Mouse (Mus musculus): ENCODE results near the gene Ak2. TPM values are rescaled to one million over a fixed set of nuclear protein-coding genes. Genes with fewer than 3 reads are reported as not detected.

Ak2 gene
- polyA plus RNA-seq, 1 experiment from 2014 or later: 81.6 TPM

DNA sequence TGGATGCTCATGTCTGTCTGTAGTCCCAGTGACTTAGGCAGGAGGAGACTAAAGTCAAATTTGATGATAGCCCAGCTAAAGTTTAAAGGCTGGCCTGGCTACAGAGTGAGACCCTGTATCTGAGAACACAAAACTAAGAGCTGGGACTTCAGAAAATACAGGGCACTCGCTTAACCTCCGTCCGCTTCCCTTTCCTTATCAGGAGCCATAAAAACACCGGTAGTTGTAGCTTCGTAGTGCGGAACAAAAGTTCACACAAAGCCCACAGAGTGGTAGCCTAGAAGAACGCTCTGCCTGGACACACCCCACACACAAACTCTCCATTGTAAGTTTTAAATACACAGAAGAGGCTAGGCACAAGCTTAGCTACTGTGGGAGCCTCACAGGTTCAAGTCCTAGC lies 3.5 kb downstream of the Ak2 start:
- H3K4me3 ChIP-seq (ENCODE audit: low read depth, low read length): no peak overlapping the region
- H3K9ac ChIP-seq (ENCODE audit: low read depth, low read length): no peak overlapping the region
- no peaks in the 10 kb centered on the region for H3K27me3 ChIP-seq (ENCODE audit: control insufficient read depth, insufficient read depth, low read depth, low read length)
- H3K36me3 ChIP-seq (ENCODE audit: control insufficient read depth, insufficient read depth, low read length): peaks cover 3% of the 10 kb centered on the region; the same call in 1 of the 2 replicates
- no peaks in the 10 kb centered on the region for H3K9me3 ChIP-seq (replicated peaks; ENCODE audit: control insufficient read depth, low read length, poor library complexity, severe bottlenecking)
- 89% methylated on average over 7 of the region's 7 CpGs for WGBS
- no peak overlapping the region for H3K4me2 ChIP-seq (ENCODE audit: low read length)
- ATAC-seq: no peak
- H3K4me1 ChIP-seq (ENCODE audit: control insufficient read depth, insufficient read depth, low read length): peaks cover 16% of the 10 kb centered on the region
- H3K27ac ChIP-seq (ENCODE audit: low read length): no peak overlapping the region

GRCm38 (mm10) chr4:128997258-128997657 lies 5.5 kb downstream of the Ak2 start:
- Histone ChIP-seq H3K9me3 (replicated peaks; ENCODE audit: control insufficient read depth, low read length, poor library complexity, severe bottlenecking) (no peaks in the 10 kb centered on the region), H3K4me3 (ENCODE audit: low read depth, low read length) (no peak overlapping the region), H3K4me2 (ENCODE audit: low read length) (no peak overlapping the region), H3K27ac (ENCODE audit: low read length) (no peak overlapping the region), H3K36me3 (ENCODE audit: control insufficient read depth, insufficient read depth, low read length) (peaks cover 5% of the 10 kb centered on the region; the same call in 1 of the 2 replicates), H3K9ac (ENCODE audit: low read depth, low read length) (no peak overlapping the region), H3K27me3 (ENCODE audit: control insufficient read depth, insufficient read depth, low read depth, low read length) (no peaks in the 10 kb centered on the region), H3K4me1 (ENCODE audit: control insufficient read depth, insufficient read depth, low read length) (peaks cover 16% of the 10 kb centered on the region)
- WGBS: 82% methylated on average over 8 of the region's 8 CpGs
- ATAC-seq: no peak

- H3K4me3 ChIP-seq (ENCODE audit: low read depth, low read length): no peak overlapping the region
- WGBS: 84% methylated on average over 8 of the region's 8 CpGs
- H3K36me3 ChIP-seq (ENCODE audit: control insufficient read depth, insufficient read depth, low read length): peaks cover 5% of the 10 kb centered on the region; the same call in 1 of the 2 replicates
- no peak for ATAC-seq
- no peaks in the 10 kb centered on the region for H3K27me3 ChIP-seq (ENCODE audit: control insufficient read depth, insufficient read depth, low read depth, low read length)
- peaks cover 13% of the 10 kb centered on the region for H3K4me1 ChIP-seq (ENCODE audit: control insufficient read depth, insufficient read depth, low read length)
- no peaks in the 10 kb centered on the region for H3K9me3 ChIP-seq (replicated peaks; ENCODE audit: control insufficient read depth, low read length, poor library complexity, severe bottlenecking)
- no peak overlapping the region for H3K27ac ChIP-seq (ENCODE audit: low read length)
- H3K4me2 ChIP-seq (ENCODE audit: low read length): no peak overlapping the region
- no peak overlapping the region for H3K9ac ChIP-seq (ENCODE audit: low read depth, low read length)
Measured at GRCm38 (mm10) chr4:128998401-128998800, 6.6 kb downstream of the Ak2 start.

GRCm38 (mm10) chr4:129000786-129001185 lies 9.0 kb downstream of the Ak2 start:
- no peak overlapping the region for H3K9ac ChIP-seq (ENCODE audit: low read depth, low read length)
- H3K4me1 ChIP-seq (ENCODE audit: control insufficient read depth, insufficient read depth, low read length): no peaks in the 10 kb centered on the region
- H3K36me3 ChIP-seq (ENCODE audit: control insufficient read depth, insufficient read depth, low read length): peaks cover 8% of the 10 kb centered on the region; the same call in 1 of the 2 replicates
- H3K4me3 ChIP-seq (ENCODE audit: low read depth, low read length): no peak overlapping the region
- 96% methylated on average over 3 of the region's 3 CpGs for WGBS
- no peaks in the 10 kb centered on the region for H3K27me3 ChIP-seq (ENCODE audit: control insufficient read depth, insufficient read depth, low read depth, low read length)
- H3K27ac ChIP-seq (ENCODE audit: low read length): no peak overlapping the region
- H3K9me3 ChIP-seq (replicated peaks; ENCODE audit: control insufficient read depth, low read length, poor library complexity, severe bottlenecking): no peaks in the 10 kb centered on the region
- no peak for ATAC-seq
- H3K4me2 ChIP-seq (ENCODE audit: low read length): no peak overlapping the region

- ATAC-seq: no peak
- Histone ChIP-seq H3K4me3 (ENCODE audit: low read depth, low read length) (no peak overlapping the region), H3K9me3 (replicated peaks; ENCODE audit: control insufficient read depth, low read length, poor library complexity, severe bottlenecking) (no peaks in the 10 kb centered on the region), H3K4me2 (ENCODE audit: low read length) (no peak overlapping the region), H3K27ac (ENCODE audit: low read length) (no peak overlapping the region), H3K4me1 (ENCODE audit: control insufficient read depth, insufficient read depth, low read length) (no peaks in the 10 kb centered on the region), H3K36me3 (ENCODE audit: control insufficient read depth, insufficient read depth, low read length) (peaks cover 13% of the 10 kb centered on the region), H3K27me3 (ENCODE audit: control insufficient read depth, insufficient read depth, low read depth, low read length) (no peaks in the 10 kb centered on the region), H3K9ac (ENCODE audit: low read depth, low read length) (no peak overlapping the region)
- whole genome bisulfite sequencing: 87% methylated on average over 8 of the region's 8 CpGs
Measured at GRCm38 (mm10) chr4:129003720-129004119, 12.0 kb downstream of the Ak2 start.

DNA sequence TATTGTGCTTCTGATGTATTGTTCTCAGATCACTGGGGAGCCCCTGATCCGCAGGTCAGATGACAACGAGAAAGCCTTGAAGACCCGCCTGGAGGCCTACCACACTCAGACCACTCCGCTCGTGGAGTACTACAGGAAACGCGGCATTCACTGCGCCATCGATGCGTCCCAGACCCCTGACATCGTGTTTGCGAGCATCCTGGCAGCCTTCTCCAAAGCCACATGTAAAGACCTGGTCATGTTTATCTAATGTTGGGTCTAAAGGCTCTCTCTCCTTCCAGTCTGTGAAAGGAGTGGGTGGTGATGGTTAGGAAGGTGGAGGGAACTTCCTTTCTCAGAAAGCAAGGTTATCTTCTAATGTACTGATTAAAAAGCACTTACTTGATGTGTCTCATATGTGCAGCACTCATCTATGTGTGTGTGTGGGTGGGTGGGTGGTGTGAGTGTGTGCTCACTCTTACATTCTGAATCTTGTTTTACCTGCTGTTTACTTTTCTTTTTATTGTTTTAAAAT lies 16.3 kb downstream of the Ak2 start:
- no peak overlapping the region for H3K27ac ChIP-seq (ENCODE audit: low read length)
- 74% methylated on average over 12 of the region's 12 CpGs for WGBS
- H3K4me3 ChIP-seq (ENCODE audit: low read depth, low read length): no peak overlapping the region
- no peaks in the 10 kb centered on the region; the same call in 1 of the 2 replicates for H3K4me1 ChIP-seq (ENCODE audit: control insufficient read depth, insufficient read depth, low read length)
- no peaks in the 10 kb centered on the region for H3K9me3 ChIP-seq (replicated peaks; ENCODE audit: control insufficient read depth, low read length, poor library complexity, severe bottlenecking)
- no peak overlapping the region for H3K4me2 ChIP-seq (ENCODE audit: low read length)
- no peaks in the 10 kb centered on the region for H3K27me3 ChIP-seq (ENCODE audit: control insufficient read depth, insufficient read depth, low read depth, low read length)
- ATAC-seq: no peak
- peaks cover 13% of the 10 kb centered on the region for H3K36me3 ChIP-seq (ENCODE audit: control insufficient read depth, insufficient read depth, low read length)
- H3K9ac ChIP-seq (ENCODE audit: low read depth, low read length): no peak overlapping the region

GRCm38 (mm10) chr4:129008672-129009071 lies 16.9 kb downstream of the Ak2 start:
- ATAC-seq: no peak
- Histone ChIP-seq H3K4me2 (ENCODE audit: low read length) (no peak overlapping the region), H3K4me3 (ENCODE audit: low read depth, low read length) (no peak overlapping the region), H3K27me3 (ENCODE audit: control insufficient read depth, insufficient read depth, low read depth, low read length) (no peaks in the 10 kb centered on the region), H3K36me3 (ENCODE audit: control insufficient read depth, insufficient read depth, low read length) (peaks cover 13% of the 10 kb centered on the region), H3K9me3 (replicated peaks; ENCODE audit: control insufficient read depth, low read length, poor library complexity, severe bottlenecking) (no peaks in the 10 kb centered on the region), H3K4me1 (ENCODE audit: control insufficient read depth, insufficient read depth, low read length) (no peaks in the 10 kb centered on the region; the same call in 1 of the 2 replicates), H3K27ac (ENCODE audit: low read length) (no peak overlapping the region), H3K9ac (ENCODE audit: low read depth, low read length) (no peak overlapping the region)
- WGBS: 87% methylated on average over 3 of the region's 3 CpGs

- no peak overlapping the region for H3K9ac ChIP-seq (ENCODE audit: low read depth, low read length)
- H3K27ac ChIP-seq (ENCODE audit: low read length): no peak overlapping the region
- no peak for ATAC-seq
- H3K4me3 ChIP-seq (ENCODE audit: low read depth, low read length): no peak overlapping the region
- H3K4me2 ChIP-seq (ENCODE audit: low read length): no peak overlapping the region
- H3K27me3 ChIP-seq (ENCODE audit: control insufficient read depth, insufficient read depth, low read depth, low read length): no peaks in the 10 kb centered on the region
- WGBS: 77% methylated on average over 5 of the region's 5 CpGs
- H3K36me3 ChIP-seq (ENCODE audit: control insufficient read depth, insufficient read depth, low read length): peaks cover 13% of the 10 kb centered on the region
- no peaks in the 10 kb centered on the region for H3K9me3 ChIP-seq (replicated peaks; ENCODE audit: control insufficient read depth, low read length, poor library complexity, severe bottlenecking)
- no peaks in the 10 kb centered on the region; the same call in 1 of the 2 replicates for H3K4me1 ChIP-seq (ENCODE audit: control insufficient read depth, insufficient read depth, low read length)
Measured at GRCm38 (mm10) chr4:129009521-129009920, 17.8 kb downstream of the Ak2 start.

DNA sequence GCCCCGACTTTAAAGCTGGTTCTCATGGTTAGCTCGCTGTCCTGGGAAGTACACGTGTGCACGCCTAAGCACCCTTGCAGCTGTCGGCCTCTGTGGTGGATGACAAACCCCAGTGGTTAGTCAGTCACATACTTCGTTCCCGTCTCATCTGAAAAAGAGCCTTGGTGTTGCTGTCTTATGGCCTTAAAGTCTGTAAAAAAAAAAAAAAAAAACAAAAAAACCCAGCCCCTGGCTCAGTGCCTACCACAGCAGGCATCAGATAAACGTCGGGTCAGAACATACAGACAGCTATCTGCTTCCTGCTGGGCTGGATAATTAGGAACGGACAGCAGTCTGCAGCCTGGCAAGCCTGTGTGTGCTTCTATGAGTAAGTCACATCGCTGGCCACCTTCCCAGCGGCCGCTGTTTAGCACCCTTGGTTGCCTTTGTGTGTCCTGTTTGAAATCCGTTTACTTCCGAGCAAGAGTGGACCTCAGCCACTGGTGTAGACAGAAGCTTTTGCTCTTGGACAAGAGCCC lies 19.9 kb downstream of the Ak2 start:
- 27% methylated on average over 15 of the region's 15 CpGs for WGBS
- Histone ChIP-seq H3K4me3 (ENCODE audit: low read depth, low read length) (no peak overlapping the region), H3K36me3 (ENCODE audit: control insufficient read depth, insufficient read depth, low read length) (peaks cover 10% of the 10 kb centered on the region), H3K27me3 (ENCODE audit: control insufficient read depth, insufficient read depth, low read depth, low read length) (no peaks in the 10 kb centered on the region), H3K27ac (ENCODE audit: low read length) (0 out of 2 replicates have a peak overlapping the region, but pooled peaks have one; percentile 35), H3K4me2 (ENCODE audit: low read length) (no peak overlapping the region), H3K4me1 (ENCODE audit: control insufficient read depth, insufficient read depth, low read length) (no peaks in the 10 kb centered on the region; the same call in 1 of the 2 replicates), H3K9me3 (replicated peaks; ENCODE audit: control insufficient read depth, low read length, poor library complexity, severe bottlenecking) (no peaks in the 10 kb centered on the region), H3K9ac (ENCODE audit: low read depth, low read length) (no peak overlapping the region; the same call in 1 of the 2 replicates)
- 0 out of 2 replicates have a peak, but pooled peaks have one; percentile 39 for ATAC-seq

All from midbrain, embryonic 16.5 days (tissue).